Mouse (Mus musculus) ES-E14 (cell line): ENCODE measurements around the gene Hist1h2ak.

Experiments
- CHD2 ChIP-seq: IDR thresholded peaks from 2 replicates; pipeline ENCODE4 v1.6.1; 2014; ENCODE audit warnings: mild to moderate bottlenecking, low read depth, low read length, inconsistent platforms
- ZC3H11A ChIP-seq: IDR thresholded peaks from 2 replicates; pipeline ENCODE4 v1.6.1; 2012; ENCODE audit warnings: low read depth, mild to moderate bottlenecking, inconsistent platforms, low read length, borderline replicate concordance
- ZNF384 ChIP-seq: IDR thresholded peaks from 2 replicates; pipeline ENCODE4 v1.6.1; 2012; ENCODE audit warnings: low read depth, low read length, inconsistent platforms

GRCm38 (mm10) chr13:21789925-21790324 lies 36.3 kb upstream of the Hist1h2ak start:
- TF ChIP-seq ZC3H11A, result no peak
- TF ChIP-seq ZNF384, result no peak
- TF ChIP-seq CHD2, result no peak
